Mouse (Mus musculus): ENCODE data around the gene Bbc3. TPM values are rescaled to one million over a fixed set of nuclear protein-coding genes. Genes with fewer than 3 reads are reported as not detected.

The Bbc3 gene
- polyA plus RNA-seq, 1 experiment from 2014 or later, result 3.7 TPM

GRCm38 (mm10) chr7:16366133-16366646 is 58.0 kb downstream of the Bbc3 start:
- Histone ChIP-seq H3K27me3 (ENCODE audit: insufficient read depth, low read length) (no peaks in the 10 kb centered on the region), H3K9me3 (ENCODE audit: low read length) (no peaks in the 10 kb centered on the region), H3K9ac (replicated peaks) (no peak overlapping the region), H3K4me3 (ENCODE audit: low read depth, low read length) (no peak overlapping the region), H3K4me1 (ENCODE audit: insufficient read depth) (peaks cover 18% of the 10 kb centered on the region; the same call in 1 of the 2 replicates), H3K4me2 (ENCODE audit: low read depth, low read length) (no peak overlapping the region), H3K27ac (ENCODE audit: low read depth) (no peak overlapping the region), H3K36me3 (replicated peaks; ENCODE audit: insufficient read depth, low read length) (peaks cover 60% of the 10 kb centered on the region)
- 79% methylated on average over 10 of the region's 10 CpGs for WGBS (ENCODE audit: insufficient replicate concordance)
- DNase-seq (no peak), ATAC-seq (no peak)
- no peak for TF ChIP-seq CTCF (IDR thresholded peaks at IDR 0.05; ENCODE audit: low read depth)

- H3K9me3 ChIP-seq (ENCODE audit: low read length), result no peaks in the 10 kb centered on the region
- ATAC-seq, result no peak
- H3K4me1 ChIP-seq (ENCODE audit: insufficient read depth), result peaks cover 18% of the 10 kb centered on the region; the same call in 1 of the 2 replicates
- whole genome bisulfite sequencing (ENCODE audit: insufficient replicate concordance), result 58% methylated on average over 4 of the region's 4 CpGs
- no peaks in the 10 kb centered on the region for H3K27me3 ChIP-seq (ENCODE audit: insufficient read depth, low read length)
- no peak overlapping the region for H3K27ac ChIP-seq (ENCODE audit: low read depth)
- peaks cover 57% of the 10 kb centered on the region for H3K36me3 ChIP-seq (replicated peaks; ENCODE audit: insufficient read depth, low read length)
- no peak overlapping the region for H3K4me2 ChIP-seq (ENCODE audit: low read depth, low read length)
- TF ChIP-seq CTCF (IDR thresholded peaks at IDR 0.05; ENCODE audit: low read depth) (no peak), EP300 (IDR thresholded peaks at IDR 0.05; ENCODE audit: low read depth) (no peak)
- H3K4me3 ChIP-seq (ENCODE audit: low read depth, low read length), result no peak overlapping the region
- DNase-seq, result no peak
- H3K9ac ChIP-seq (replicated peaks), result no peak overlapping the region
Measured at GRCm38 (mm10) chr7:16366669-16367068, 58.5 kb downstream of the Bbc3 start.

Other genes with a start within 250 kb of the Bbc3 start
- gene Zfp541, start 246.6 kb upstream of the Bbc3 start, polyA plus RNA-seq (2015; fragmentation: Nextera tagmentation; extraction: Ambion mirVana), result not detected in 2 replicates
- gene Napa, start 209.9 kb upstream of the Bbc3 start, polyA plus RNA-seq (2015; fragmentation: Nextera tagmentation; extraction: Ambion mirVana), result 96.6 and 105 TPM in 2 replicates
- gene Kptn, start 188.5 kb upstream of the Bbc3 start, polyA plus RNA-seq (2015; fragmentation: Nextera tagmentation; extraction: Ambion mirVana), result 6.5 and 7.5 TPM in 2 replicates
- gene Slc8a2, start 178.6 kb upstream of the Bbc3 start, polyA plus RNA-seq (2015; fragmentation: Nextera tagmentation; extraction: Ambion mirVana), result not detected in 2 replicates
- 1.9 and 2.0 TPM in 2 replicates for gene Meis3, start 133.3 kb upstream of the Bbc3 start, polyA plus RNA-seq (2015; fragmentation: Nextera tagmentation; extraction: Ambion mirVana)
- gene Dhx34, start 86.4 kb upstream of the Bbc3 start, polyA plus RNA-seq (2015; fragmentation: Nextera tagmentation; extraction: Ambion mirVana), result 3.6 and 3.9 TPM in 2 replicates
- gene C5ar2, start 64.2 kb upstream of the Bbc3 start, polyA plus RNA-seq (2015; fragmentation: Nextera tagmentation; extraction: Ambion mirVana), result 0.92 and 1.2 TPM in 2 replicates
- gene C5ar1, start 48.9 kb upstream of the Bbc3 start, polyA plus RNA-seq (2015; fragmentation: Nextera tagmentation; extraction: Ambion mirVana), result 5.5 and 6.9 TPM in 2 replicates
- gene Inafm1, start 34.8 kb upstream of the Bbc3 start, polyA plus RNA-seq (2015; fragmentation: Nextera tagmentation; extraction: Ambion mirVana), result 7.5 and 8.4 TPM in 2 replicates
- 5.7 and 8.8 TPM in 2 replicates for gene Ccdc9, start 21.6 kb upstream of the Bbc3 start, polyA plus RNA-seq (2015; fragmentation: Nextera tagmentation; extraction: Ambion mirVana)
- 48.3 and 51.9 TPM in 2 replicates for gene Sae1, start 79.4 kb downstream of the Bbc3 start, polyA plus RNA-seq (2015; fragmentation: Nextera tagmentation; extraction: Ambion mirVana)
- 4.7 and 5.2 TPM in 2 replicates for gene Zc3h4, start 92.5 kb downstream of the Bbc3 start, polyA plus RNA-seq (2015; fragmentation: Nextera tagmentation; extraction: Ambion mirVana)
- gene Tmem160, start 144.4 kb downstream of the Bbc3 start, polyA plus RNA-seq (2015; fragmentation: Nextera tagmentation; extraction: Ambion mirVana), result 38.7 and 43.0 TPM in 2 replicates
- 0.07 and 0.11 TPM in 2 replicates for gene Npas1, start 169.3 kb downstream of the Bbc3 start, polyA plus RNA-seq (2015; fragmentation: Nextera tagmentation; extraction: Ambion mirVana)